Mouse (Mus musculus): ENCODE results near the gene Esrrb. TPM values are rescaled to one million over a fixed set of nuclear protein-coding genes. Genes with fewer than 3 reads are reported as not detected.

The Esrrb gene
- polyA plus RNA-seq, 1 experiment, result not detected

GRCm38 (mm10) chr12:86473630-86474029 is 112.7 kb downstream of the Esrrb start:
- TF ChIP-seq POLR2A (IDR thresholded peaks at IDR 0.05; ENCODE audit: insufficient read depth, low read depth, low read length) (no peak), CTCF (IDR thresholded peaks at IDR 0.05; ENCODE audit: insufficient read depth, low read depth, low read length) (no peak)
- H3K27ac ChIP-seq (ENCODE audit: insufficient read depth, low read depth, low read length), result no peak overlapping the region
- H3K4me1 ChIP-seq (ENCODE audit: control insufficient read depth, insufficient read depth, low read length), result no peaks in the 10 kb centered on the region
- WGBS, result 83% methylated on average over 12 of the region's 12 CpGs
- H3K4me3 ChIP-seq (ENCODE audit: insufficient read depth, low read depth, low read length), result no peak overlapping the region

- WGBS, result 72% methylated on average over 7 of the region's 7 CpGs
- H3K4me1 ChIP-seq (ENCODE audit: control insufficient read depth, insufficient read depth, low read length), result no peaks in the 10 kb centered on the region
- no peak overlapping the region for H3K27ac ChIP-seq (ENCODE audit: insufficient read depth, low read depth, low read length)
- no peak for TF ChIP-seq CTCF (IDR thresholded peaks at IDR 0.05; ENCODE audit: insufficient read depth, low read depth, low read length)
- no peak for TF ChIP-seq POLR2A (IDR thresholded peaks at IDR 0.05; ENCODE audit: insufficient read depth, low read depth, low read length)
- H3K4me3 ChIP-seq (ENCODE audit: insufficient read depth, low read depth, low read length), result no peak overlapping the region
Measured at GRCm38 (mm10) chr12:86475994-86476393, 115.1 kb downstream of the Esrrb start.

GRCm38 (mm10) chr12:86478908-86479307 is 118.0 kb downstream of the Esrrb start:
- Histone ChIP-seq H3K4me1 (ENCODE audit: control insufficient read depth, insufficient read depth, low read length) (no peaks in the 10 kb centered on the region), H3K4me3 (ENCODE audit: insufficient read depth, low read depth, low read length) (no peak overlapping the region), H3K27ac (ENCODE audit: insufficient read depth, low read depth, low read length) (no peak overlapping the region)
- WGBS, result 92% methylated on average over 5 of the region's 5 CpGs
- TF ChIP-seq POLR2A (IDR thresholded peaks at IDR 0.05; ENCODE audit: insufficient read depth, low read depth, low read length) (no peak), CTCF (IDR thresholded peaks at IDR 0.05; ENCODE audit: insufficient read depth, low read depth, low read length) (no peak)

- TF ChIP-seq CTCF (IDR thresholded peaks at IDR 0.05; ENCODE audit: insufficient read depth, low read depth, low read length) (no peak), POLR2A (IDR thresholded peaks at IDR 0.05; ENCODE audit: insufficient read depth, low read depth, low read length) (no peak)
- 94% methylated on average over 6 of the region's 6 CpGs for WGBS
- Histone ChIP-seq H3K27ac (ENCODE audit: insufficient read depth, low read depth, low read length) (no peak overlapping the region), H3K4me3 (ENCODE audit: insufficient read depth, low read depth, low read length) (no peak overlapping the region), H3K4me1 (ENCODE audit: control insufficient read depth, insufficient read depth, low read length) (no peaks in the 10 kb centered on the region)
Measured at GRCm38 (mm10) chr12:86482029-86482428, 121.1 kb downstream of the Esrrb start.

GRCm38 (mm10) chr12:86483413-86483841 is 122.5 kb downstream of the Esrrb start:
- 63% methylated on average over 5 of the region's 5 CpGs for WGBS
- TF ChIP-seq POLR2A (IDR thresholded peaks at IDR 0.05; ENCODE audit: insufficient read depth, low read depth, low read length), result no peak
- TF ChIP-seq CTCF (IDR thresholded peaks at IDR 0.05; ENCODE audit: insufficient read depth, low read depth, low read length), result no peak
- H3K27ac ChIP-seq (ENCODE audit: insufficient read depth, low read depth, low read length), result no peak overlapping the region
- H3K4me1 ChIP-seq (ENCODE audit: control insufficient read depth, insufficient read depth, low read length), result no peaks in the 10 kb centered on the region
- H3K4me3 ChIP-seq (ENCODE audit: insufficient read depth, low read depth, low read length), result no peak overlapping the region

GRCm38 (mm10) chr12:86488005-86488404 is 127.1 kb downstream of the Esrrb start:
- peaks cover 3% of the 10 kb centered on the region; the same call in 1 of the 2 replicates for H3K4me1 ChIP-seq (ENCODE audit: control insufficient read depth, insufficient read depth, low read length)
- H3K27ac ChIP-seq (ENCODE audit: insufficient read depth, low read depth, low read length), result no peak overlapping the region
- TF ChIP-seq POLR2A (IDR thresholded peaks at IDR 0.05; ENCODE audit: insufficient read depth, low read depth, low read length), result no peak
- TF ChIP-seq CTCF (IDR thresholded peaks at IDR 0.05; ENCODE audit: insufficient read depth, low read depth, low read length), result no peak
- no peak overlapping the region for H3K4me3 ChIP-seq (ENCODE audit: insufficient read depth, low read depth, low read length)
- 79% methylated on average over 3 of the region's 3 CpGs for WGBS

- H3K4me1 ChIP-seq (ENCODE audit: control insufficient read depth, insufficient read depth, low read length), result peaks cover 3% of the 10 kb centered on the region; the same call in 1 of the 2 replicates
- H3K4me3 ChIP-seq (ENCODE audit: insufficient read depth, low read depth, low read length), result no peak overlapping the region
- TF ChIP-seq POLR2A (IDR thresholded peaks at IDR 0.05; ENCODE audit: insufficient read depth, low read depth, low read length), result no peak
- no peak overlapping the region for H3K27ac ChIP-seq (ENCODE audit: insufficient read depth, low read depth, low read length)
- WGBS, result 84% methylated on average over 5 of the region's 5 CpGs
Measured at GRCm38 (mm10) chr12:86490052-86490451, 129.1 kb downstream of the Esrrb start.

- 70% methylated on average over 3 of the region's 3 CpGs for WGBS
- Histone ChIP-seq H3K4me3 (ENCODE audit: insufficient read depth, low read depth, low read length) (no peak overlapping the region), H3K27ac (ENCODE audit: insufficient read depth, low read depth, low read length) (no peak overlapping the region), H3K4me1 (ENCODE audit: control insufficient read depth, insufficient read depth, low read length) (peaks cover 3% of the 10 kb centered on the region; the same call in 1 of the 2 replicates)
- TF ChIP-seq POLR2A (IDR thresholded peaks at IDR 0.05; ENCODE audit: insufficient read depth, low read depth, low read length), result no peak
- TF ChIP-seq CTCF (IDR thresholded peaks at IDR 0.05; ENCODE audit: insufficient read depth, low read depth, low read length), result no peak
Measured at GRCm38 (mm10) chr12:86491500-86491899, 130.6 kb downstream of the Esrrb start.

- Histone ChIP-seq H3K4me3 (ENCODE audit: insufficient read depth, low read depth, low read length) (no peak overlapping the region), H3K4me1 (ENCODE audit: control insufficient read depth, insufficient read depth, low read length) (peaks cover 3% of the 10 kb centered on the region; the same call in 1 of the 2 replicates), H3K27ac (ENCODE audit: insufficient read depth, low read depth, low read length) (no peak overlapping the region)
- 25% methylated on average over 9 of the region's 9 CpGs for WGBS
- TF ChIP-seq POLR2A (IDR thresholded peaks at IDR 0.05; ENCODE audit: insufficient read depth, low read depth, low read length), result no peak
Measured at GRCm38 (mm10) chr12:86492822-86493221, 131.9 kb downstream of the Esrrb start.

- no peak for TF ChIP-seq CTCF (IDR thresholded peaks at IDR 0.05; ENCODE audit: insufficient read depth, low read depth, low read length)
- TF ChIP-seq POLR2A (IDR thresholded peaks at IDR 0.05; ENCODE audit: insufficient read depth, low read depth, low read length), result no peak
Measured at GRCm38 (mm10) chr12:86497126-86497525, 136.2 kb downstream of the Esrrb start.

More at GRCm38 (mm10) chr12:86497126-86497525, 136.2 kb downstream of the Esrrb start:
- peaks cover 8% of the 10 kb centered on the region; the same call in 1 of the 2 replicates for H3K4me1 ChIP-seq (ENCODE audit: control insufficient read depth, insufficient read depth, low read length)
- WGBS, result 98% methylated on average over 4 of the region's 4 CpGs
- H3K4me3 ChIP-seq (ENCODE audit: insufficient read depth, low read depth, low read length), result no peak overlapping the region
- no peak overlapping the region for H3K27ac ChIP-seq (ENCODE audit: insufficient read depth, low read depth, low read length)
